In the genomic region with DNA sequence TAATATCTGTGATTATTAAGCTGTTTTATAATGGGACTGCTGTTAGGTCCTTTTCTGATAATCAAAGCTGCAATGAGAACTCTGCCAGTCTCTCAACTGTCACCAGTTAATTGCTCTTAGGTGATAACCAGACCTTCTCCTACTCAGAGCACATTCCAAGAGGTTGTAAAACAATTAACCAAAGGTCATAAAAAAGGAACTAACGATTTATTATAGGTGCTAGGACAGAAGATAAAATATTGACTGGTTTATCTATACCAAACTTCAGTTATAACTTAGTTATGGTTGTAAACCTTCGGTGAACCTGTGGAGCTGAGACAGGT, we compare ENCODE assay signal across 1 mouse cellular context. TPM values are rescaled to one million over a fixed set of nuclear protein-coding genes. Genes with fewer than 3 reads are reported as not detected.
"Had no signal": no experiment of that assay in that cellular context is flagged by ENCODE, and none has a peak within 500 bp of the region (broad histone marks: within the 10 kb centered on the region; RNA-seq: fewer than 3 reads in every experiment).

No protein-coding gene starts in this region.

RNA-seq across cellular contexts. Expression of gene Ifi204, which starts 54.7 kb away (rescaled TPM):
- polyA plus RNA-seq: erythroblast, embryonic 14.5 days had no signal
